Mouse (Mus musculus) kidney, postnatal 14 days (tissue): ENCODE measurements around the gene Gm38431.

ENCODE experiments used
- DNase-seq: peaks from one replicate; pipeline ENCODE4 v3.0.0; 2022; ENCODE audit warnings: mixed read lengths

Gm38431 gene

DNA sequence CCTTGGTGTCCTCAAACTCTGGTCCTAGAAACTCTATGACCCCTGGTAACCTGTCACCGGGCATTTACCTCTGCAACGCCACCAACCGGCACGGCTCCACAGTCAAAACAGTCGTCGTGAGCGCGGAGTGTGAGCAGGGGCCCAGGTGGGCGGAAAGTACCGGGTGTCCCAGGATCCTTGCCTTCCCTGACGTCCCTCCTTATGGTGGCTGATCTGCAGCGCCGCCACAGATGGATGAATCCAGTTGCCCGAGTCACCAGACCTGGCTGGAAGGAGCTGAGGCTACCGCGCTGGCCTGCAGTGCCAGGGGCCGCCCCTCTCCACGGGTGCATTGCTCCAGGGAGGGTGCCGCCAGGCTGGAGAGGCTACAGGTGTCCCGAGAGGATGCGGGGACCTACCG lies 55.1 kb downstream of the Gm38431 start:
- DNase-seq = no peak

DNA sequence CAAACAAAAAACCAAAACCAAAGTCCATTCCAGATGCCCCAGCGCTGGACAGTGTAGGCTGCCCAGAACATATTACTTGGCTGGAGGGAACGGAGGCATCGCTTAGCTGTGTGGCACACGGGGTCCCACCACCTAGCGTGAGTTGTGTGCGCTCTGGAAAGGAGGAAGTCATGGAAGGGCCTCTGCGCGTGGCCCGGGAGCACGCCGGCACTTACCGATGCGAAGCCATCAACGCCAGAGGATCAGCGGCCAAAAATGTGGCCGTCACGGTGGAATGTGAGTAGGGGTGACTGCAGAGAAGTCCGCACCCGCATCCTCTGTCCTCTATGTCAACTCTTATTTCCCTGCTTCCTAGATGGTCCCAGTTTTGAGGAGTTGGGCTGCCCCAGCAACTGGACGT lies 55.6 kb downstream of the Gm38431 start:
- no peak for DNase-seq

DNA sequence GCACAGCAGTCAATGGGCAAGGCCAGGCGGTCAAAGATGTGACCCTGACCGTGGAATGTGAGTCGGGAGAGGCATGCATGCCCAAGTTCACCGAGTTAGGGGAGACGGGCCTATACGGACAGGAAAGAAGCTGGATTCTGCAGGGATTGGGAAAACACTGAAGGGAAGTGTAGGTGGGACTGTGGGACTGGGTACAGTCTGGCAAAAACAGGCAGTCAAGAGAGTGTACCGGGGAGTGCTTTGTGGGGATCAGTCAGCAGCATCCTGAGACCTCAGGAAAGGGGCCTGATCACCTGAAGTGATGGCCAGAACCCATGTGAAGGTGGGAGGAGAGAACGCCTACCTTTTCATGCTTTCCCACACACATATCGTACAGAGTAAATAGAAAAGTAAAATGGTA lies 56.2 kb downstream of the Gm38431 start:
- DNase-seq = no peak

DNA sequence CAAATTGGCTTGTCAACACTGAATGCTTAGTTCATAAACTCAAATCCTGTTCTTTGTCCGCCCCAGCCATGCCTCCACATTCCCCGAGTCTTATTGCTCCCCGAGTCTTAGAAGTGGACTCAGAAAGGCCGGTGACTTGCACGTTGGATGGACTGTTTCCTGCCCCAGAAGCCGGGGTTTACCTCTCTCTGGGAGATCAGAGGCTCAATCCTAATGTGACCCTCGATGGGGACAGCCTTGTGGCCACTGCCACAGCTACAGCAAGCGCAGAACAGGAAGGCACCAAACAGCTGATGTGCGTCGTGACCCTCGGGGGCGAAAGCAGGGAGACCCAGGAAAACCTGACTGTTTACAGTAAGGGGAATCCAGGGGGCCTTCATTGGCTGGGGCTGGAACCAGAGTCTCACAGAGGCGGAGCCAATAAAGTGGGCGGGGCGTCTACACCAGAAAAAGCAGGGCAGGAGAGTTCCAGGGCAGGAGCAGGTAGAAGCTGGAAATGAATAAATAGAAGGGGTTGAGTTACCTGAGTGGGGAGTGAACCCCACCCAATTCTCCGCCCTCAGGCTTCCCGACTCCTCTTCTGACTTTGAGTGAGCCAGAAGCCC lies 57.2 kb downstream of the Gm38431 start:
- no peak for DNase-seq

DNA sequence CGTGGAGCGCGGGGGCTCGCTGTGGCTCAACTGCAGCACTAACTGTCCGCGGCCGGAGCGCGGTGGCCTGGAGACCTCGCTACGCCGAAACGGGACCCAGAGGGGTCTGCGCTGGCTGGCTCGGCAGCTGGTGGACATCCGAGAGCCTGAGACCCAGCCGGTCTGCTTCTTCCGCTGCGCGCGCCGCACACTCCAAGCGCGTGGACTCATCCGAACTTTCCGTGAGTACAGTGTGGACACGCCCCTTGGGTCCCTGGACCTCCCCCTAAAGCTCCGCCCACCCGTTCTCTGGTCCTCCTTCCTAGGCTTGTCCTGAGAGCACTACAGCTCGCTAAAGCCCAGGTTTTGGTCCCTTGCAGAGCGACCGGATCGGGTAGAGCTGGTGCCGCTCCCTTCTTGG lies 58.7 kb downstream of the Gm38431 start:
- DNase-seq = peak; percentile 93

DNA sequence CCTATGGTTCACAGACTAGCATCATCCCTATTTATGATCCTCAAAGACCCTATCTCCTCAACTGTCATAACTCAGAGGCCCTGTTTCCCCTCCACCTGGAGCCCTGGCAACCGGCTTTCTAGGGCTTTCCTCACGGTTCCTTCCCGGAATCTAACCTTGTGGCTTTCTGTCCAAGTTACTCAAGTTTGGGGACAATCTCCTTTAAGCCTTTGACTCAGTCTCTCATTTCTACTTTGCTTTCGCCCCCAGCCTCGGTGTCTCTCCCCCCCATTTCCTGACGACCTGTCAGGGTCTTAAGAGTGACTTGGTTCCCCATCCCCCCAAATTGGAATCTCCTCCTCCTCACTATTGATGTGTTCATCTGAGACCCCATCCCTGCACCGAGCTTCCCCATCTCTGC lies 59.3 kb downstream of the Gm38431 start:
- DNase-seq = no peak

DNA sequence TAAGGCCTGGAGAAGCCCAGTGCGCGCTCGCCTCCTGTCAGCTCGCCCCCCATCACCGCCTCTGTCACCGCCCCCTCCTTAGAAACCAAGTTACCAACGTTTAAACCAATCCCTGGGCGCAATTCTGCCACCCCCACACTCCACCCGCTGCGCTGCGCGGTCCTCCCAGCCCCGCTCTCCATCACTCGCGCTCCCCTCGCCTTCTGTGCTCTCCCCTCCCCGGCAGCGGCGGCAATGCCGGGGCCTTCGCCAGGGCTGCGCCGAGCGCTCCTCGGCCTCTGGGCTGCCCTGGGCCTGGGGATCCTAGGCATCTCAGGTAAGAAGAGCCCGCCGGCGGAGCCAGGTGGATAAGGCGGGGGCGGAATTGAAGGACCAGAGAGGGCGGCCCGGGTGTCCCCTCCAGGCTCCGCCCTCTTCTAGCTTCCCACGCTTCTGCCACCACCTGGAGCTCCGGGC lies 59.9 kb downstream of the Gm38431 start, which contains the start of gene Icam5:
TSS of gene Icam5 (plus strand) at position 178 of the 456 bp plus-strand sequence.
- DNase-seq = no peak

DNA sequence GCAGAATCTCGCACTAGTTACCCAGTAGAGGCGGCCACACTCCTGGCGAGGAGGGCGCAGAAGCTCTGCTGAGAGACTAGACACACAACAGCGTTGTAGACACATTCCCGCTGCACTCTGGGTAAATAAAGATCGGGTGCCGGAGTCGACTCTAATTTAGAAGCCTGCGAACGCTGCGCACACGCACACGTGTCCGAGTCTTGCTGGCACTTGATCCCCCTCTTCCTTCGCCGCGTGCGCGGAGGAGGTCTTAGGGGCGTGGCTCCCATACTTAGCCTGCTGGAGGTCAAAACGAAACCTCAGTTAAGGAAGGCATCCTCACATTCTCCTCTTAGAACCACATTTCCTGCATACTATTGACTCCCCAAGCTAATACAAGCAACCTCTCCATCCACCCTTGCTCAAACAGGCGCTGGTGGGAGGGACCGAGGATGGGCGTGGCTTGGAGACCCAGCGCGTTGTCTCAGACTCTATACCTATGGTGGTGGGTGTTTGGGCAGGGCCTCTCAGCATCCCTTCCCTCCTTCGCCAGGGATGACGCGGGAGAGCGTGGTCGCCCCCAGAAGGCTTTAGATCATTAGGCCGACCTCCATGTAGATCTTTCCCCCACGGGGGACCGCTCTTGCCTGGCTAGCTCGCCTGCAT lies 60.4 kb downstream of the Gm38431 start:
- DNase-seq = peak; percentile 68

DNA sequence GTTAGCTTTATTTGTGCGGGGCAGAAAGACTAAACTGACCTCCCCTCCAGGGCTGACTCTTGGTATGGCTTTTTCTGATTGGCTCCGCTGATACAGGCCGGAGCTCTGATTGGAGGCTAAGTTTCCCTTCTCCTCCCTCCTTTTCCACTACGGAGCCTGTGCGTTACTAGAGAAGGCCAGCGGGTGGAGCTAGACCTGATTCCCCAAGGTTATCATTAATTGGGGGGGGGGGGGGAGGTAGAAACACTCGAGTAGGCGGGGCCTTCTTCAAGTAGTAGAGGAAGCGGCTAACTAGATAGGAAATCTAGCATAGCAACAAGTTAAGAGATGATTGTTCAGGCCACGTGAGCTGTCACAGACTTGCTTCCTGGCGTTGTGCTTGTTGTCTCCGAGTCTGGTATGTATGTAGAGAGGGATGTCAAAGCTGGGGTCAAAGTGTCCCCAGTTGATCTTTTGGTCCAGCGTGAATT lies 61.0 kb downstream of the Gm38431 start:
- peak; percentile 93 for DNase-seq

DNA sequence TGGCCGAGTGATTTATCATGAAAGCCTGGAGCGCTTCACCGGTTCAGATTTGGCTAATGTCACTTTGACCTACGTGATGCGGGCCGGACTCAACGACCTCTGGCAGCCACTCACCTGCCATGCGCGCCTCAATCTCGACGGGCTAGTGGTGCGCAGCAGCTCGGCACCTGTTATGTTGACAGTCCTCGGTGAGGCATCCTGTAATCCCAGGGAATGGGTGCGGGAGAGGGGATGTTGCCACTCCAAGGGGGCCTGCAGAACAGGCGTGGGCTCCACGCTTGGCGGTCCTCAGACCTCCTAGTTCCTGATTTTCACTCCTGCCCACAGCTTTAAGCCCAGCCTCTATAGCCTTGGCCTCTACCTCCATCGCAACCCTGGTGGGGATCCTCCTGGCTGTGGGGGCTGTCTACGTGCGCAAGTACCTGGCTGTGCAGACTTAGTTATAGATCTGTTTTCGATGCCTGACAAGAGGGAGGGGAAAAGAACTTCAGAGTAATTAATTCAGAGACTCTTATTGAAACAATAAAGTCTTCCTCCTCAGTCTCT lies 61.7 kb downstream of the Gm38431 start:
- DNase-seq = no peak

DNA sequence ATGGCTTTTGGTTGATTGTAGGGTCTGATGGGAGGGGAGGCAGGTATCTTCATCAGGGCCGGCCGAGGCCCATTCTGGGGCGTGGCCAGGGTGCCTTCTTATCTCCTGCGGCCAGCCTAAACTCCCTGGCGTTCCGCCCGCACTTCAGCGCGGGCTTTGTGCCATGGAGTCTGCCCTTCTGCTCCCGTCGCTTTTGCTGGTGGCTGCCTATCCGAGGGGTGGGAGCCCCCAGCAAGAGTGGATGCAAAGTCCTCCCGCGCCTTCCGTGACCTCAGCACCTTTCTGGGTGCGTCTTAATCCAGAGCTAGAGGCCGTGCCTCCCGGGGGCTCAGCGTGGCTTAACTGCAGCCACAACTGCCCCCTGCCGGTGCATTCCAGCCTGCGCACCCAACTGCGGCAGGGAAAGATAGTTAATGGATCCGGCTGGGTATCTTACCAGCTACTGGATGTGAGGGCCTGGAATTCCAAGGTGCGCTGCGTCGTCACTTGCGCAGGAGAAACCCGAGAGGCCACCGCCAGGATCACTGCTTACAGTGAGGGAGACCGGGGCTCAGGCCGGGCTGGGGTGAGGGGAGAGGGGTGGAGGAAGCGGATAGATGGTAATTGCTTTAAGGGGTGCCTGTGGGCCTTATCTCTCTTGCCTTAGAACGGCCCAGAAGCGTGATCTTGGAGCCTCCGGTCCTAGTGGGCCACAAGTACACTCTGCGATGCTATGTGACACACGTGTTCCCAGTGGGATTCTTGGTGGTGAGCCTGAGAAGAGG lies 62.3 kb downstream of the Gm38431 start, which contains the start of gene Icam4:
TSS of gene Icam4 (plus strand) at position 83 of the 764 bp plus-strand sequence.
- peak; percentile 89 for DNase-seq

DNA sequence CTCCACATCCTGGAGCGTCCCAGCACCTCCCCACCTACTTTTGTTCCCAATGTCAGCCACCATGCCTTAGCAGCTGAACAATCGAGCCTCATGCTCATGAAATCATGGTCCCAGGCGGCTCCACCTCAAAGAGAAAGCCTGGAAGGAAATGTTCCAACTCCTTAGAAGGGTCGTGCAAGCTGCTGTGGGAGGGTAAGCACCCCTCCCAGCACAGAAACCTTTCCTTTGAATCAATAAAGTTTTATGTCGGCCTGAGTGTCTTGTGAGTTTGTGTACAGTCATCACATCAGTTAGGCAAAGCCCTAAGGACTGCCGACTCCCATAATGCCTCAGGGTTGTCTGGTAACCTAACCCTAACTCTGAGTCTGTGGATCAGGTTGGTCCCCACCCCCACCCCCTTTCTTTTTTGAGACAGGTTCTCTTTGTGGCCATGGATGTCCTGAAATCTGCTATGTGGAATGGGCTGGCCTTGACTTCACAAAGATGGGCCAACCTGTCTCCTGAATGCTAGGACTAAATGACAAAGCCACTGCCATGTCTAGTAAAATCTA lies 63.2 kb downstream of the Gm38431 start:
- no peak for DNase-seq

DNA sequence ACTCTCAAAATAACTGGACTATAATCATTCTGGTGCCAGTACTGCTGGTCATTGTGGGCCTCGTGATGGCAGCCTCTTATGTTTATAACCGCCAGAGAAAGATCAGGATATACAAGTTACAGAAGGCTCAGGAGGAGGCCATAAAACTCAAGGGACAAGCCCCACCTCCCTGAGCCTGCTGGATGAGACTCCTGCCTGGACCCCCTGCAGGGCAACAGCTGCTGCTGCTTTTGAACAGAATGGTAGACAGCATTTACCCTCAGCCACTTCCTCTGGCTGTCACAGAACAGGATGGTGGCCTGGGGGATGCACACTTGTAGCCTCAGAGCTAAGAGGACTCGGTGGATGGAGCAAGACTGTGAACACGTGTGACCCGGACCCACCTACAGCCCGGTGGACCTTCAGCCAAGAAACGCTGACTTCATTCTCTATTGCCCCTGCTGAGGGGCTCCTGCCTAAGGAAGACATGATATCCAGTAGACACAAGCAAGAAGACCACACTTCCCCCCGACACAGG lies 64.0 kb downstream of the Gm38431 start:
- DNase-seq = no peak

DNA sequence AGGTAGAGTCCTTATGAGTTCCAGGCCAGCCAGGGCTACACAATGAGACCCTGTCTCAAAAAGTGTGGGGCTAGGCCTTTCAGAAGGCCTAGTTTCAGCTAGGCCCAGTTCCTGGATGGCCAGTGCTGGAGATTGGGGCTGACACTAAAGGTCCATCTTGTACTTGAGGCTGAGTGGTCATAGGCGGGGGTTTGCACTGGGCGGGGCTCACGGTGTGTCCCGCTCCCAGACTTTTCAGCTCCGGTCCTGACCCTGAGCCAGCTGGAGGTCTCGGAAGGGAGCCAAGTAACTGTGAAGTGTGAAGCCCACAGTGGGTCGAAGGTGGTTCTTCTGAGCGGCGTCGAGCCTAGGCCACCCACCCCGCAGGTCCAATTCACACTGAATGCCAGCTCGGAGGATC lies 64.9 kb downstream of the Gm38431 start:
- DNase-seq = no peak

DNA sequence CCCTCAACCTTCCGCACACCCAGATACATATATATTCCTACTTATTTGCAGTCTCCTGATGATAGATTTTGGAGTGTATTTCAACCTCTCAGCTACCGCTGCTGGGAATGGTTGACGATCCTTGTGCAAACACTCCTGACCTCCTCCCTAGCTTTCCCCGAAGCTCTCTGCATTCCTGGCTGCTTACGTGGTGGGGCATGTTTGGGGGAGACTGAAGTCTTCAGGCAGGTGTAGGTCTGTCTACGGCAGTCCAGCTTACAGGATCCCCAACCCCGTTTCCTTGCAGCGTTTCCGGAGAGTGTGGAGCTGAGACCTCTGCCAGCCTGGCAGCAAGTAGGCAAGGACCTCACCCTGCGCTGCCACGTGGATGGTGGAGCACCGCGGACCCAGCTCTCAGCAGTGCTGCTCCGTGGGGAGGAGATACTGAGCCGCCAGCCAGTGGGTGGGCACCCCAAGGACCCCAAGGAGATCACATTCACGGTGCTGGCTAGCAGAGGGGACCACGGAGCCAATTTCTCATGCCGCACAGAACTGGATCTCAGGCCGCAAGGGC lies 66.5 kb downstream of the Gm38431 start:
- no peak for DNase-seq

DNA sequence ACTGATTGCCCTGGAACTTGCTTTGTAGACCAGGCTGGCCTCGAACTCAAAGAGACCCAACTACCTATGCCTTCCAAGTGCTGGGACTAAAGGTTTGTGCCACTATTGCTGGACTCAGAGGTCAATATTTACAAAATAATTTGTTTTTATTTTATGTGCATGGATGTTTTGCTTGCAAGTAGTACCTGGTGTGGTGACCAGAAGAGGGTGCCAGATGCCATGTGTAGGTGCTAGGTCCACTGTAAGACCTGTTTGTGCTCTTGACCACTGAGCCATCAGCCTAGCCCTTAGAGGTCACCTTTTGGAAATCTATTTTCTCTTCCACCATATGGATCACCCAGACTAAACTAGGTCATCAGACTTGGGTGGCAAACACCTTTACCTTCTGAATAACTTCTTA lies 69.1 kb downstream of the Gm38431 start:
- no peak for DNase-seq

DNA sequence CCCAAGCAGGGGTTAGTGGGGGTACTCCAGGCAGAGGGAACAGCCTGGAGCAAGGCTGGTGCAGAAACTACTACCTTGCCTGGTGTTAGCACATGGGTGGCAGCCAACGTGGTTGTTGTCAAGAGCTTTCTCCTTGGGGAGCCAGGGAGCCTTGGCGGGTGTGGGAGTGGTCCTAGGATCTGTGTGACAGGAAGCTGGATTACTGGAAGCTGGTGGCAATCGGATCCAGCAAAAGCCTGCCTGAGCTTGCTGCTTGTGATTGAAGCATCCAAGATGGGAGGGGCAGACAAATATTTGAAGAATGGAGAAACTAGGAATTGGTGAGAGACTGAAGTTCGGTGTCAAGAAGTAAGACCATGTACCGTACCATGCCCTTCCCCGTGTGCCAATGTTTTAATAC lies 69.5 kb downstream of the Gm38431 start:
- no peak for DNase-seq

DNA sequence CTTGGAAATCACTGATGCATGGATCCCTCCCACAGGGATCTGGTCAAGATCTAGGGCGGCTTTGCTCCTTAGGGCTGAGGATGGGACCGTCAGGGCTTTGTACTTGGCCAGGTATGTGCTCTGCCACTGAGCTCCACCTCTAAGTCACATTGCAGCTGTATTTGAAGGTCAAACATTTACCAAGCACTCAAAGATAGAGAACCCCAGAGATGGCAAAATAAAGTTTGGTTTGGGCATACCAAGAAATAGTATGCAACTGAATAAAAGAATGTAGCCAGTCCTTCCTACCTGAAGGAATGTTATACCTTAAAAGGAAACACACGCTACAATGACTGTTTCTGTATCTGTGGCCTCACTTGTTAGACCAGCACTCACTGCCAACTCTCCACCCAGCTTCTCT lies 70.4 kb downstream of the Gm38431 start:
- no peak for DNase-seq

DNA sequence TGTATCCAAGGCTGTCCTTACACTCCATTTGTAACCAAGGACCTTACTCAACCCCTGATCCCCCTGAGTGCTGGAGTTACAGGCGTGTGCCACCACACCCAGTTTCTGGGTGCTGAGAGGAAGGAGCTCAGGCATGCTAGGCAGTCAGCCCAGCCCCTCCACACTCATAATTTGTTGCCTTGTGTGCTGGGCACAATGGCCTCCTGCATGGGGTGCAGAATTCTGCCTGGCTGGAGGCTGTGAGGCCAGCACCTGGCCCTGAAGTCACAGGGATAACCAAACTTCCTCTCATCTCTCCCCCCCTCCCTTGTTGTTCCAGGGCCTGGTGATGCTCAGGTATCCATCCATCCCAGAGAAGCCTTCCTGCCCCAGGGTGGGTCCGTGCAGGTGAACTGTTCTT lies 73.2 kb downstream of the Gm38431 start:
- no peak for DNase-seq
